Mouse (Mus musculus): Measurements from ENCODE around the gene Sh3gl1. TPM values are rescaled to one million over a fixed set of nuclear protein-coding genes. Genes with fewer than 3 reads are reported as not detected.

Gene Sh3gl1
- total RNA-seq, 2 experiments from 2014 or later = 53.9 to 57.8 TPM

GRCm38 (mm10) chr17:56021161-56021910, 15.1 kb downstream of the Sh3gl1 start:
- peak; percentile 81 to 91 for DNase-seq (ENCODE audit: low spot score in 2 of 2)

- peak in 1 of 2 experiments; percentile 25 for DNase-seq (ENCODE audit: low spot score in 2 of 2)
These were observed 15.9 kb downstream of the Sh3gl1 start for GRCm38 (mm10) chr17:56020400-56021084.

- DNase-seq (ENCODE audit: low spot score in 2 of 2) = peak in 1 of 2 experiments; percentile 74
These were observed 17.9 kb downstream of the Sh3gl1 start for GRCm38 (mm10) chr17:56018347-56019131.

GRCm38 (mm10) chr17:56017848-56018247, 18.6 kb downstream of the Sh3gl1 start:
- no peak for DNase-seq (ENCODE audit: low spot score in 2 of 2)

GRCm38 (mm10) chr17:56016793-56017785, 19.3 kb downstream of the Sh3gl1 start:
- DNase-seq (ENCODE audit: low spot score in 2 of 2) = no peak

- DNase-seq (ENCODE audit: low spot score in 2 of 2) = no peak
These were observed 20.1 kb downstream of the Sh3gl1 start for GRCm38 (mm10) chr17:56016382-56016781.

- DNase-seq (ENCODE audit: low spot score in 2 of 2) = no peak
These were observed 21.1 kb downstream of the Sh3gl1 start for GRCm38 (mm10) chr17:56015293-56015692.

- no peak for DNase-seq (ENCODE audit: low spot score in 2 of 2)
These were observed 25.0 kb downstream of the Sh3gl1 start for GRCm38 (mm10) chr17:56011441-56011840.

- peak in 1 of 2 experiments; percentile 87 for DNase-seq (ENCODE audit: low spot score in 2 of 2)
These were observed 25.8 kb downstream of the Sh3gl1 start for GRCm38 (mm10) chr17:56010681-56011080.

GRCm38 (mm10) chr17:56010255-56010654, 26.2 kb downstream of the Sh3gl1 start:
- DNase-seq (ENCODE audit: low spot score in 2 of 2) = no peak

- no peak for DNase-seq (ENCODE audit: low spot score in 2 of 2)
These were observed 26.5 kb downstream of the Sh3gl1 start for GRCm38 (mm10) chr17:56009962-56010240.

GRCm38 (mm10) chr17:56009088-56009961, 27.1 kb downstream of the Sh3gl1 start:
- DNase-seq (ENCODE audit: low spot score in 2 of 2) = peak; percentile 90 to 94

- DNase-seq (ENCODE audit: low spot score in 2 of 2) = peak; percentile 90 to 97
These were observed 27.9 kb downstream of the Sh3gl1 start for GRCm38 (mm10) chr17:56008356-56009087.

GRCm38 (mm10) chr17:56007444-56008355, 28.7 kb downstream of the Sh3gl1 start:
- no peak for DNase-seq (ENCODE audit: low spot score in 2 of 2)

- DNase-seq (ENCODE audit: low spot score in 2 of 2) = no peak
These were observed 29.5 kb downstream of the Sh3gl1 start for GRCm38 (mm10) chr17:56006956-56007355.

- DNase-seq (ENCODE audit: low spot score in 2 of 2) = no peak
These were observed 30.9 kb downstream of the Sh3gl1 start, which contains the start of the genes Stap2 and Mpnd for GRCm38 (mm10) chr17:56005415-56006061. Gene Stap2 (minus strand): TSS chr17:56005584. Gene Mpnd (plus strand): TSS chr17:56005711.

- no peak for DNase-seq (ENCODE audit: low spot score in 2 of 2)
These were observed 33.4 kb downstream of the Sh3gl1 start for GRCm38 (mm10) chr17:56003000-56003399.

Data from layer of hippocampus, adult 18-20 months (tissue).